Mouse (Mus musculus) right cerebral cortex, postnatal 10 days (tissue): ENCODE data around the gene Dna2.
A peak's percentile ranks its signal among the peaks of the same experiment; 100 is the strongest.
"Not testable (repeated sequence)": the region's sequence is repeated elsewhere in the genome, so short reads cannot be mapped to it uniquely, and the experiment has no call there.

Source experiments
- DNase-seq, 2 experiments: peaks; one replicate each; pipeline ENCODE4 v3.0.0; 2021; ENCODE audit warnings: low spot score in 2 of 2

The Dna2 gene

DNA sequence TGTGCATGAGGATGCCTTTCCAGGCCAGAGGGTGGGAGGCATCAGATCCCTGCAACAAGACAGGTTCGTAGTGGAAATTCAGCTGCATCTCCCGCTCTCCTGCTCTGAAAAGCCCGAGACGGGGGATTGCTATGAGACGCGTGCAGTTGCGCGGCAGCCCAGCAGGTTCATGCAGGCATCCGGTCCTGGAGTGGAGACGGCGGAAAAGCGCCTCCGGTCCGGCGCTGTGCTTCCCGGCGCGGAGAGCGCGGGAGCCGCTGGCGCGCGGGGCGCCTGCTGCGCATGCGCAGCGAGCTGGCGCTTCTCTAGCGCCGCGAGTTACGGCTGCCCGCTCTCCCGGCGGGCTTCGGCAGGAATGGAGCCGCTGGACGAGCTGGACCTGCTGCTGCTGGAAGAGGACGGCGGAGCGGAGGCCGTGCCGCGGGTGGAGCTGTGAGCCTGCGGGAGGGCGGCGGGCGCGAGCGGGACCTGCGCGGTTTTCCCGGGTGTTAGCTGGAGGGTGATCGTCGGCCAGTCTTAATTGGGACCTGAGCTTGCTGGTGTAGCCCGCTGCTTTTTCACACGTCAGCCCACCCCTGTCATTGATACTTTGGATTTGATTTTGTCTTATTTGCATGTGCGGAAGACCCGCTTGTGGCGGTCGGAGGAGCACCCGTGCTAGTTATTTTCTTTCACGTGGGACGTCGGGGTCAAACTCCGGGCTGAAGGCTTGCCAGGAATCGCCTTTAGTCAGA, at the start of gene Dna2:
TSS of gene Dna2 (plus strand) at position 289 of the 734 bp plus-strand sequence.
- DNase-seq, result peak; percentile 77 to 81

DNA sequence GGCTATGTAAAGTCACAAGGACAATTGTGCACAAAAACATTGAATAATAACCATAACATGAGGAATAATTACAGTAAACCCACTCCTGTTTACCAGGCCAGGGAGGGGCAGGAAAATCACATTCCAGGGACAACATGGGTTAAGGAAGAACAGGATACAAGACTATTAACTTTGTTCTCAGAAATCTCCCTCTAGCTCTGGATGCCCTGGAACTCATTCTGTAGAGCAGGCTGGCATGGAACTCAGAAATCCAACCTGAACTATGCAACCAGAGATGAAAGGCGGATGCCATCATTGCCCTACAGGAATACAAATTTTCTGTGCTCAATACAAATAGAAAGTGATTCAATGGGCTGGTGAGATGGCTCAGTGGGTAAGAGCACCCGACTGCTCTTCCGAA, 49.4 kb upstream of the Dna2 start:
- DNase-seq, result no peak

DNA sequence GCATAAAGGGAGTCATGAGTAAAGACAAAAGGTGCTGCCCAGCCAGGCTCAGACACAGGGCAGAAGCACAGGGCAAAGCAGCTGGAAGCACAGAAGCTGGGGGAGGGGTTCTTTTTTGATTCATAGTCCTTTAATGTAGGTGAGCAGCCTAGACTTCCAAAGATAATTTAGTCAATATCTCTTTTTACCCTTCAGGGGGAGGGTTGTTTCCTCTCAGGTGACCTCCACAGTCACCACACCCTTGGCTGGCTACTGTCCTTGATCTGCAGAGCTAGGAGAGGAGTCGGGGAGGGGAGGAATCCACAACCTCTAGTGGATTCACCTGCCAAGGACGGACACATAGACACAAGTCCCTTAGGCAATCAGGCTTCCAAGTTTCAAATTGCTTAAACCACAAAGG, 48.8 kb upstream of the Dna2 start:
- DNase-seq, result no peak

DNA sequence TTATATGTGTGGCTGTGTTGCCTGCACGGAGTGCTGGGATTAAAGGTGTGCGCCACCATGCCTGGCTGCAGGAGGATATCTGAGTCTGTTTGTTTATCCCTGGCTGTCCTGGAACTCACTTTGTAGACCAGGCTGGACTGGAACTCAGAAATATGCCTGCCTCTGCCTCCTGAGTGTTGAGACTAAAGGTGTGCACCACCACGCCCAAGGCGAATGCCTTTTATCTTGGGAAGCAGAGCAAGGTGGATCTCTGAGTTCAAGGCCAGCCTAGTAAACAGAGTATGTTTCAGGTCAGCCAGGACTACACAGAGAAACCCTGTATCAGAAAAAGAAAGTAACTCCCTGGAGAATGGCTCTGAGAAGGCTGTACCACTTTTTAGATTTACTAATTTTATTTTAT, 46.7 kb upstream of the Dna2 start:
- DNase-seq, result no peak

DNA sequence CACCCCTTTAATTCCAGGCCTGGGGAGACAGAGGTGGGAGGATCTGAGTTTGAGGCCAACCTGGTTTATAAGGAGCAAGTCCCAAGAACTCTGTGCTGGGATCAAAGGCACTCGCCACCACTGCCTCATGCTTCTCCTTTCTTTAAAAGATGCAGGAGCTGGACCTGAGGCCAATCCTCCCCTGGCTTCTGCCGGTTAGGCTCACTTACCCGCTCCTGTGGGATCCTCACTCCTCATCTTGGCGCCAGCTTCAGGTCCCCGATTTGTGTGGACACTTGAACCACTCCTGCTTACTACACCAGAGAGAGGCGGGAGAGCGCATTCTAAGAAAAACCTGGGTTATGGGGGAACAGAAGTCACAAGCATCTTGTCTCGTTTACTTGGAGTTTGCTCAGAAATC, 45.0 kb upstream of the Dna2 start:
- DNase-seq, result no peak

DNA sequence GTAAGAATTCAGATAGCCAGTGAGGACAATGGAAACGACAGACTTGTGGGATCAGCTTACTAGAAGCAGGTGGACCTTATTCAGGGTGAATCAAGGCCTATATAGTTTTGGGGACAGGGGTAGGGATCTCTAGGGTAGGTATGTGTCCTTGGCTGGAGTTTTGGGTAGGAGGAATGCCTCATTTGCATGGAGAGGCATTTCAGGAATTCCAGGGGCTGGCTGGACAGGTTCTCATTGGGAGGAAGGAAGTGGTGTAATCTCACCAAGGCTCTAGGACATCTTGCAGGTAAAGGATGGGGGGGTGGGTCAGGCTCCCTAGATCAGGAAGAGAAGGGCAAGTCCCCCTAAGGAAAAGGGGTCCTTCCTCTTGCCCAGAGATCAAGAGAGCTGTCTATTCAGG, 44.0 kb upstream of the Dna2 start:
- DNase-seq, result no peak

DNA sequence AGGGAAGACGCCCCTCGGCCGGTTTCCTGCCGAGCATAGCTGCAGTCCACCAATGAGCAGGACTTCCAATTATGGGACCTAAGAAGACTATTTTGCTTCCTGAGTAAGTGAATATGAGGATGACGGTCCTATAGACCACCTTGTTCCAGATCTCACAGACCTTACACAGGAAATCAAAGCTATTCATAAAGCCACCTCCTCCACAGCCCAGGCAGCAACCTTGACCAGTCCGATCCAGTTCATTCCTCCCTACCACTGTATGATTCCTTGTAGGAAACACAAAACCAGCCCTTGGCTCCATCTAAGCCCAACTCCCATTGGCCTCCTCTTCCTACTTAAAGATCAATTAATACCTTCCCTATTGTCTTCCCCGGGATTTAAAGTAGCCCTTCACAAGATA, 40.5 kb upstream of the Dna2 start:
- DNase-seq, result no peak

DNA sequence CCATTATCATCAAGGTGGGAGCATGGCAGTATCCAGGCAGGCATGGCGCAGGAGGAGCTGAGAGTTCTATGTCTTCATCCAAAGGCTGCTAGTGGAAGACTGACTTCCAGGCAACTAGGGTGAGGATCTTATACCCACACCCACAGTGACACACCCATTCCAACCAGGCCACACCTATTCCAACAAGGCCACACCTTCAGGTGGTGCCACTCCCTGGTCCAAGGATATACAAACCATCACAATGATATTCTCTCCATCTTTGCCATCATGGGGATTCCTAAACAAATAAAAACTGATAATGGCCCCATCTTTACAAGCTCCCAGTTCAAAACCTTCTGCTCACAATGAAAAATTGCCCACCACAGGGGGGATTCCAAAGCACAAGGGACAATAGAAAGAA, 37.9 kb upstream of the Dna2 start, which contains the start of gene Tet1:
TSS of gene Tet1 (minus strand) at position 101 of the 400 bp plus-strand sequence.
- DNase-seq, result not testable (repeated sequence)

DNA sequence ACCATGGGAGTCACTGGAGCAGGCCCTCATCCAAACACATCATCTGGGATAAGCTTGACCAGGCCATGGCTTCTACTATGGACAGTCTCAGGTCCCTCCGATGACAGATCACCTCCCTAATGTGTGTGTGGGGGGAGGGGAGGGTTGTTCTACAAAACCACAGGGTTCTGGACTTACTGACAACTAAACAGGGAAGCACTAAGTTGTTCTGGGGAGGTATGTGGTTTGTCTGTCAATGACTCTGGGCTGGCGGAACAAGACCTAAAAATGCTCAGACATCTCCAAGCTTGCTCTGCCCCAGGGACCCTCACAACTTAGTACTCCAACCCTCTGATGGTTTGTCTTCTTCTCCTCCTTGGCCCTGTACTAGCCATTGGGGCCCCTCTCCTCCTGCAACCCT, 35.7 kb upstream of the Dna2 start:
- DNase-seq, result no peak

DNA sequence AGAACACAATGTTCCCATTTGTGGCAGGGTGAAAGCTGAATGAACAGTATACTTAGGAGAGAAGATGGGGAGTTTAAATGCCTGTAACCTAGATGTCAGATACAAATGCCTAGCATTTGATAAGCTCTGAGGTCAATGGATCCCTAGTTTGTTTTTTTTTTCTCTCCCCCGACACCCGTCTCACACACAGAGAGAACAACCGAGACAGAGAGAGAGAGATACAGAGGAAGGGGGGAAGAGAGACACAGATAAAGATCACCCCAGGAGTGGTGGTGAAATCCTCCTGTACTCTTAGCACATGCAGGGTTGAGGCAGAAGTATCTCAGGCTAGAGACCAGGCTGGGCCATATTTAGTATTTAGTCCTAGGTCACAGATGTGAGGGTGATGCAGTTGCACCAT, 27.8 kb upstream of the Dna2 start:
- no peak for DNase-seq

DNA sequence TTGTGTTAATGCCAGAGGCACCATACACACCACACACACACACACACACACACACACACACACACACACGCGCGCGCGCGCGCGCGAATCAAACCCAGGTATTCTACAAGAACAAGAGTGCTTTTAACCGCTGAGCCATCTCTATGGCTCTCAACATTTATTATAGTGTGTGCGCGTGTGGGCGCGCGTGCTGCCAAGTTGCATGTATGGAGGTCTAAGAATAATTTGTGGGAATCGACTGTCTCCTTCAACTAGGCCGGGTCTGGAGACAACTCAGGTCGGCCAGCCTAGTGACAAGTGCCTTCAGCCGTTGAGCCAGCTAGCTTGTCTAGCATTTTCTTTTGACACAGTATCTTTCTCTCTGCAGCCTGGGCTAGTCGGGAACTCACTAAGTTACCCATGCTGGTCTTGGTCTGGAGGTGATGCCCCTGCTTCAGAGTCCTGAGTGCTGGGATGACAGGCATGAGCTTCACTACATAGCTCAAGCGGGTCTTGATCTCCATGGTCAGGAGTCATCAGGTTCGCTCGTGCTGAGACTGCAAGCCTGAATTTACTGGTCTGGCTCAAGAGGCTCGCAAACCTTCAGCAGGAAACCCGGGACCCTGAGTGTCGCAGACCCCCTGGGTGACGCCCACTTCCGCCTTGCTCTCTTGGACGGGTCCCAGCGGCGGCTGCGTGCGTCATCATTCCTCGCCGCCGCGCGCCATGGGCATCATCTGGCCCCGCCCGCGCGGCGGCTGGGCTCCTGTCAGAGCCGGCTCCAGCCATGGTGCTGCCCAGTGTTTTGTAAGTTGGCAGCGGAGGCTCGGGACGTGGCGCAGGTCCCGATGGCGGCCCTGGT, 26.7 kb upstream of the Dna2 start, which contains the start of gene Slc25a16:
TSS of gene Slc25a16 (plus strand) at position 709 of the 841 bp plus-strand sequence.
- peak; percentile 95 to 96 for DNase-seq

DNA sequence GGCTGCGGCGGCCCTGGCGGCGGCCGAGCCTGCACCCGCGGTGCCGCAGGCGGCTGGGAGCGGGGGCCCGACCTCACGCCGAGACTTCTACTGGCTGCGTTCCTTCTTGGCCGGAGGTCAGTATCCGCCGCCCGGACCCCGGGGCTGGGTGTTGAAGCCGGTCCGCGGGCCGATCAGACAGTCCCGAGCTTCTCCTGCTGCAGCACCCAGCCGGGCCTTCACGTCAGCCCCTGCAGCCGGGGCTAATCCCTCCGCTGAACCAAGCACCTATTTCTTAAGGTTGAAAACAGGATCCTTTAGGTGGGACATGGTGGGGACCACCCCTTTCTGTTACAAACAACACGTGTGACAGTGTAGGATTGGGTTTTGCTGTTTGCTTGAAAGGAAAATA, 26.1 kb upstream of the Dna2 start:
- no peak for DNase-seq

DNA sequence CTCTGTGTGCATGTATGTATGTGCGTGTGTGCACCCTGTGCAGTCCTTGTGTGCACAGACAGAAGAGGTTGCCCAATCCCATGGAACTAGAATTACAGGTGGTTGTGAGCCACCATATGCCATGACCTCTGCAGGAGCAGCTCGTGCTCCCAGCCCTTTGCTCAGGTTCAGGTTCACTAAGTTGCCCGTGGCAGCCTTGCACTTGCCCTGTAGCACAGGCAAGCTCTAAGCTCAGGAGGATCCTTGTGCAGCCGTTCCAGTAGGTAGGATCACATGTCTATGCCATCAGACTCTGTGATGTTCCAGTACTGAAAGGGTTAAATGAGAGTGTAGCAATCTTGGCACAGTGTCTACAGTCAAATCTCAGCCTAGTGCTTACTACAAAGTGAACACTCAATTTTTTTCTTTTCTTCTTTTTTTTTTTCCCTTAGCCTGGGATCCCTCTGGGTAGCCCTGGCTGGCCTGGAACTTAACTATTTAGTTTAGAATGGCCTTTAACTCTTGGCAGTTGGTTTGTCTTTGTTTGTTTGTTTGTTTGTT, 22.7 kb upstream of the Dna2 start:
- no peak for DNase-seq

DNA sequence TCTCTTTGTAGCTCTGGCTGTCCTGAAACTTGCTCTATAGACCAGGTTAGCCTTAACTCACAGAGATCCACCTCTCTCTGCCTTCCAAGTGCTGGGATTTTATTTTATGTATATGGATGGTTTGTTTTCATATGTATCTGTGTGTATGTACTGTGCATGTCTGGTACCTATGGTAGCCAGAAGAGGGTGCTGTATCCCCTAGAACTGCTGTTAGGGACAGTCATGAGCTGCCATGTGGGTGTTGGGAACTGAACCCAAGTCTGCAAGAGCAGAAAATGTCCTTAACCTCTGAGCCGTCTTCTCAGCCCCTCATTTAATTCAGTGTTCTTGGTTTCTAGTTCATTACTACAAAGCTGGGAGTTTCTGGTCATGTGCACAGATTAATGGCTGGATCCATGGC, 14.4 kb upstream of the Dna2 start:
- DNase-seq, result no peak

DNA sequence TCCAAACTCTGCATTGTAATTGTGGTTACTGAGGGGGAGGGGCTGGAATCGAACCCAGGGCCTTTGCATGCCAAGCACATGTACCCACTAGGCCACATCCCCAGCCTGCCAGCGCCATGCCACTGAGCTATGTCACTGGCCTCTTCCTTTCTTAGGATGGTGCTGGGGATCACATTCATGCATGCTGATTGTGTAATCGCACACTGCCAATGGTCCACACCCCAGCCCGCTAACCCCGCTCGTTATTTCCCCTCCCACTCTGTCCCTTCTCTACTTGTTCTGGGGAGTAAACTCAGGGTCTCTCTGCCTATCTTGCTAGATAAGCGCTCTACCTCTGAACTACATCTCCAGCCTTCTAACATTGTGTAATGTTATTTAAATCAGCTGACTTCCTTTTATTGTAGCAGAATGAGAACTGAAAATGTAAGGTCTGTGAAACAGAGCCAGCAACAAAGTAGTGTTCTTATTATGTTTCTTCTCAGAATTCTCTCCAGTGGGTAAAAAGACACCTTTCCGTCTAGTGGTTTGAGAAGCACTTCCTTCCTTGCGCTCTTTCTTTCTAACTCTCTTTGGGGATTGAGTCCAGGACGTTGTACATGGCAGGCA, 1.7 kb upstream of the Dna2 start:
- DNase-seq, result no peak

DNA sequence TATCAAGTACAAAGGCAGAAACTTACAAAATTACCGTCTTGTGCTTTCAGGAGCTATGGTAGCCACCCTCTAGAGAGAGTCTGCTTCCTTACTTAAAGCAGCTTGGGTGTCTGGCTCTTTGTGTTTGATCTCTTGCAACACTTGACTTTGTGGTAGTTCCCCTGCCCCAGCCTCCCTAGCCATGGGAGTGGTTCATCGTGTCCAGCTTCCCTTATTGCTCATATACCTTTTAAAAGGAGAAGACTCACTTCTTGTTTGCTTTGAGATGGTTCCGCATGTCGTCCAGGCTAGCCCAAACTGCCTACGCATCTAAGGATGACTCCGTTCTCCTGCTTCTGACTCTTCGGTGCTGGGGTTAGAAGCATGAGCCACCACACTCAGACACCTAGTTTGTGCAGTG, 1.7 kb downstream of the Dna2 start:
- DNase-seq, result no peak

DNA sequence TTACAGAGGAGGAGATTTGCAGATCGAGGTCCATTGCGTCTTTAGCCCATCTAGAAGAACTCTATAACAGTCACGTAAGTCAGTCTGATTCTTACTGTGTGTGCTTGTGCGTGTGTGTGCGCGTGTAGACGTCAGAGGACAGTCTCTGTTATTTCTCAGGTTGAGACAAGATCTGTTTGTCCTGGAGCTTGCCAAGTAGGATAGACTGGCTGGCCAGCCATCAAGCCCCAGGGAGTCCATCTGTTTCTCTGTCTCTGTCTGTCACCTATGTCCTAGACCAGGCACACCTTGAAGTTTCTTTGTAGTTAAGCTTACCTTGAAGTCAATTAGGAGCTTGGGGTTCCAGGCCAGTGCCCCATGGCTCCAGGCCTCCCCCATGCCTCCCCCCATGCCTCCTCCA, 17.1 kb downstream of the Dna2 start:
- DNase-seq, result no peak

DNA sequence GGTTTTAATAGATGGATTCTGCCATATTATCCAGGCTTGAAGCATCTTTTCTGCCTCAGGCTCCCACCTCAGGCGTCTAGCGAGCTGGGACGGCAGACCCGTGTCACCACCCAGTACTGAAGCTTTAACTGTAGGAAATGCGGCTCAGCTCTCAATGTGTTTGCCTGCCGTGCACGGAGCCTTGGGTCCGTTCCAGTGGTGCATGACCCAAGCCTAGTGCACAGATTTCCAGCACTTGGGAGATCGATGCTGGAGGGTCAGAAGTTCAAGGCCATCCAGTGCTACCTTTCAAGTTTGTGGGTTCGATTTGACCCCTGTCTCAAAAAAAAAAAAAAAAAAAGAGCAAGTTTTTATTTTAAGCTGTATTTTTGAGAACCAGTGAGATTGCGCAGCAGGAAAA, 19.0 kb downstream of the Dna2 start:
- no peak for DNase-seq

DNA sequence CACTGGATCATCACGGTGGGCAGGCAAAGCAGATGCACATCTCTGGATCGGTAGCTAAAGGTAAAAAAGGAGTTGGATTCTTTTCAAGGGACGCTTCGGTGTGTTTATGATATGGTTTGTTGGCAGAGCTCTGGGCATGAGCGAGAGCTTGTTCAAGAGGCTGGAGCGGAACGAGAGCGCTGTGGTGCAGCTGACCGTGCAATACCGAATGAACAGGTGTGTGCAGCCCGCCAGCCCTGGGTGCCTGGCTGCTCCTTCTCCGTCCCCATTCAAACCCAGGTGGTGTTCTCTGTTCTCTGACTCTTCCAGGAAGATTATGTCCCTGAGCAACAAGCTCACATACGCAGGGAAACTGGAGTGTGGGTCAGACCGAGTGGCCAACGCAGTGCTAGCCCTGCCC, 19.5 kb downstream of the Dna2 start:
- no peak for DNase-seq

DNA sequence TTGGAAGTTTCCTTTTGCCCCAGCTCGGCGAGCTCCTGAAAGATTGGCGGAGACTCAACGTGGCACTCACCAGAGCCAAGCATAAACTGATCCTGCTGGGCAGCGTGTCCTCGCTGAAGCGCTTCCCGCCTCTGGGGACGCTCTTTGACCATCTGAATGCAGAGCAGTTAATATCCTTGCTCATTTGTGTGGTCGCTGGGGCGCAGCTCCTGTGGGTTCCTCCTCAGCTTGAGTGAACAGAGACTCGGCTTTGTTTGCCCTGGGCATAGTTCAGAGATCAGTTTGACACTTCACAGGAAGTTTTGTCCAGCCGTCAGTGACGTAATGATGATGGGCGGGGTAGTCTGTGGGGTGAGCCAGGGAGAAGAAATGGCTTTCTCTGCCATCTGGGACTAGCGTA, 25.0 kb downstream of the Dna2 start:
- peak; percentile 40 to 41 for DNase-seq

DNA sequence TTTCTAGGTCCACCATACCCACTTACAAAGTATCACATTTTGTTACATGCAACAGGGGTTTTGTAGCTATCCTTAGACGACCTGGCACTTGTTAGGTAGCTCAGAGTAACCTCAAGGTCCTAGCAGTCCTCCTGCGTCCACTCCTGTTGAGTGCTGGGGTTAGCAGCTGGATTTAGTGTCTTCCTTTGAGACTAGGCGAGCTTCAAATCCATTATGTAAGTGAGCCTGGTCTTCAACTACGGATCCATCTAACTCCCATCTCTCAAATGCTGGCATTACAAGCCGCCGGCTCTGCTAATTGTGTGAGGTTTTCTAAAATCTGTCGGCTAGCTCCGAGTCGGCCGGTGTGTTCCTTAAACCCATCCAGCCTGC, 32.8 kb downstream of the Dna2 start:
- no peak for DNase-seq
